Mouse (Mus musculus) heart, postnatal 0 days (tissue): Measurements from ENCODE around the gene Gm42372. TPM values are rescaled to one million over a fixed set of nuclear protein-coding genes. Genes with fewer than 3 reads are reported as not detected.
A peak's percentile ranks its signal among the peaks of the same experiment; 100 is the strongest.

Experiments used
- ATAC-seq: fragments of 200-750 bp; cut with Nextera tagmentation; 2 replicates; pipeline ENCODE4 v1.8.0; 2017; ENCODE audit warnings: low read depth, moderate number of reproducible peaks, moderate library complexity; ENCODE audit not compliant: insufficient read depth
- DNase-seq: peaks from one replicate; pipeline ENCODE4 v3.0.0-alpha.2; 2016; ENCODE audit warnings: low spot score
- H3K27ac ChIP-seq: fragments of 300-500 bp; sonication (generic); 2 replicates; pipeline ENCODE4 v1.5.1; 2014; ENCODE audit warnings: low read depth, mild to moderate bottlenecking
- H3K27me3 ChIP-seq: fragments of 300-500 bp; sonication (generic); 2 replicates; pipeline ENCODE4 v1.6.1; 2014; ENCODE audit warnings: low read length, mixed read lengths; ENCODE audit not compliant: control insufficient read depth, insufficient read depth
- H3K36me3 ChIP-seq: fragments of 300-500 bp; sonication (generic); replicated peaks from 2 replicates; pipeline ENCODE4 v1.6.1; 2014; ENCODE audit warnings: low read length, mixed read lengths; ENCODE audit not compliant: control insufficient read depth, insufficient read depth
- H3K4me1 ChIP-seq: fragments of 300-500 bp; sonication (generic); 2 replicates; pipeline ENCODE4 v1.6.1; 2014; ENCODE audit warnings: antibody characterized with exemption; ENCODE audit not compliant: control insufficient read depth, insufficient read depth
- H3K4me2 ChIP-seq: fragments of 300-500 bp; sonication (generic); 2 replicates; pipeline ENCODE4 v1.6.1; 2014; ENCODE audit warnings: low read depth, mild to moderate bottlenecking, low read length, moderate library complexity
- H3K4me3 ChIP-seq: fragments of 300-500 bp; sonication (generic); 2 replicates; pipeline ENCODE4 v1.5.1; 2014; ENCODE audit warnings: low read depth, low read length
- H3K9ac ChIP-seq: fragments of 300-500 bp; sonication (generic); replicated peaks from 2 replicates; pipeline ENCODE4 v1.6.1; 2014; ENCODE audit warnings: low read depth, low read length, mixed read lengths
- H3K9me3 ChIP-seq: fragments of 300-500 bp; sonication (generic); replicated peaks from 2 replicates; pipeline ENCODE4 v1.6.1; 2016; ENCODE audit warnings: low read length; ENCODE audit not compliant: control insufficient read depth
- CTCF ChIP-seq: IDR thresholded peaks from 2 replicates; pipeline ENCODE4 v1.5.1; 2016; ENCODE audit warnings: antibody characterized with exemption, control low read depth, low read depth
- EP300 ChIP-seq: IDR thresholded peaks from 2 replicates; pipeline ENCODE4 v1.6.1; 2016; ENCODE audit warnings: antibody characterized with exemption, low read depth
- WGBS: fragments of 180-500 bp; shearing (Covaris S2); extraction: QIAGEN DNeasy Blood & Tissue Kit; methylation state at CpG from one replicate; pipeline ENCODE4 v1.1.7; 2014; 5-methylcytosine and 5-hydroxymethylcytosine counted together
- polyA plus RNA-seq: library from polyadenylated mRNA; unstranded; fragments of >200 nt; fragmentation: Nextera tagmentation; extraction: Ambion mirVana; gene quantifications from 2 replicates; pipeline ENCODE4 v1.2.1, GENCODE M21; 2015
- total RNA-seq: library from RNA; depleted of rRNA; stranded (reverse); fragments of >200 nt; gene quantifications from 2 replicates; pipeline ENCODE4 v1.2.3, GENCODE M21; 2014; ENCODE audit warnings: low replicate concordance; rRNA removed

The Gm42372 gene
- total and polyA plus RNA-seq, 2 experiments from 2014 or later = not detected

- 62% methylated on average over 7 of the region's 7 CpGs for WGBS
These were observed 47.4 kb downstream of the Gm42372 start for GRCm38 (mm10) chr7:17030239-17030638.

More at GRCm38 (mm10) chr7:17030239-17030638, 47.4 kb downstream of the Gm42372 start:
- Histone ChIP-seq H3K4me2 (no peak overlapping the region), H3K9ac (no peak overlapping the region; the same call in 1 of the 2 replicates), H3K4me1 (peaks cover 18% of the 10 kb centered on the region), H3K27ac (0 out of 2 replicates have a peak overlapping the region, but pooled peaks have one; percentile 9), H3K27me3 (no peaks in the 10 kb centered on the region), H3K9me3 (no peaks in the 10 kb centered on the region), H3K4me3 (no peak overlapping the region), H3K36me3 (peaks cover 47% of the 10 kb centered on the region)
- no peak for DNase-seq
- ATAC-seq = no peak
- TF ChIP-seq EP300 (no peak), CTCF (no peak)

Other genes starting within 250 kb of the Gm42372 start
- gene Ap2s1, start 244.7 kb upstream of the Gm42372 start, total RNA-seq = 299 and 316 TPM in 2 replicates
- gene Ap2s1, start 244.7 kb upstream of the Gm42372 start, polyA plus RNA-seq = 215 and 216 TPM in 2 replicates
- 55.8 and 81.4 TPM in 2 replicates for gene Slc1a5, start 201.7 kb upstream of the Gm42372 start, total RNA-seq
- gene Slc1a5, start 201.7 kb upstream of the Gm42372 start, polyA plus RNA-seq = 27.1 and 28.1 TPM in 2 replicates
- 128 and 148 TPM in 2 replicates for gene Strn4, start 167.2 kb upstream of the Gm42372 start, total RNA-seq
- 55.5 and 61.1 TPM in 2 replicates for gene Strn4, start 167.2 kb upstream of the Gm42372 start, polyA plus RNA-seq
- 40.4 and 54.2 TPM in 2 replicates for gene Fkrp, start 166.4 kb upstream of the Gm42372 start, total RNA-seq
- gene Fkrp, start 166.4 kb upstream of the Gm42372 start, polyA plus RNA-seq = 28.0 and 28.9 TPM in 2 replicates
- 10.6 and 13.4 TPM in 2 replicates for gene Prkd2, start 140.2 kb upstream of the Gm42372 start, total RNA-seq
- 8.3 and 8.8 TPM in 2 replicates for gene Prkd2, start 140.2 kb upstream of the Gm42372 start, polyA plus RNA-seq
- 63.9 and 69.6 TPM in 2 replicates for gene Dact3, start 107.8 kb upstream of the Gm42372 start, total RNA-seq
- 3.8 TPM in 2 replicates for gene Dact3, start 107.8 kb upstream of the Gm42372 start, polyA plus RNA-seq
- gene Gng8, start 91.3 kb upstream of the Gm42372 start, total RNA-seq = 0.27 and 4.0 TPM in 2 replicates
- gene Gng8, start 91.3 kb upstream of the Gm42372 start, polyA plus RNA-seq = 1.7 and 2.5 TPM in 2 replicates
- gene Ptgir, start 76.6 kb upstream of the Gm42372 start, total RNA-seq = 0.58 and 2.3 TPM in 2 replicates
- 1.1 and 1.2 TPM in 2 replicates for gene Ptgir, start 76.6 kb upstream of the Gm42372 start, polyA plus RNA-seq
- gene Calm3, start 59.0 kb upstream of the Gm42372 start, total RNA-seq = 342 and 417 TPM in 2 replicates
- gene Calm3, start 59.0 kb upstream of the Gm42372 start, polyA plus RNA-seq = 101 and 107 TPM in 2 replicates
- 2.9 and 4.0 TPM in 2 replicates for gene Pnmal2, start 38.4 kb upstream of the Gm42372 start, total RNA-seq
- 3.0 and 3.4 TPM in 2 replicates for gene Pnmal2, start 38.4 kb upstream of the Gm42372 start, polyA plus RNA-seq
- gene Pnmal1, start 23.4 kb upstream of the Gm42372 start, total RNA-seq = 0.08 TPM in 1 of 2 replicates, not detected in the other
- 0.04 TPM in 2 replicates for gene Pnmal1, start 23.4 kb upstream of the Gm42372 start, polyA plus RNA-seq
- 30.8 and 31.2 TPM in 2 replicates for gene Ccdc8, start 9.6 kb downstream of the Gm42372 start, total RNA-seq
- 10.0 and 11.7 TPM in 2 replicates for gene Ccdc8, start 9.6 kb downstream of the Gm42372 start, polyA plus RNA-seq
- 55.0 and 68.0 TPM in 2 replicates for gene Ppp5c, start 44.8 kb downstream of the Gm42372 start, total RNA-seq
- 88.5 and 93.6 TPM in 2 replicates for gene Ppp5c, start 44.8 kb downstream of the Gm42372 start, polyA plus RNA-seq
- gene Hif3a, start 79.3 kb downstream of the Gm42372 start, total RNA-seq = 29.7 and 35.5 TPM in 2 replicates
- 4.2 and 6.2 TPM in 2 replicates for gene Hif3a, start 79.3 kb downstream of the Gm42372 start, polyA plus RNA-seq
- 0.08 TPM in 1 of 2 replicates, not detected in the other for gene Psg16, start 91.0 kb downstream of the Gm42372 start, total RNA-seq
- gene Psg16, start 91.0 kb downstream of the Gm42372 start, polyA plus RNA-seq = 0.07 and 0.12 TPM in 2 replicates
- not detected in 2 replicates for gene Ceacam3, start 167.2 kb downstream of the Gm42372 start, total RNA-seq
- gene Ceacam3, start 167.2 kb downstream of the Gm42372 start, polyA plus RNA-seq = not detected in 2 replicates
- not detected in 2 replicates for gene Psg29, start 220.4 kb downstream of the Gm42372 start, total RNA-seq
- gene Psg29, start 220.4 kb downstream of the Gm42372 start, polyA plus RNA-seq = not detected in 2 replicates